Mouse (Mus musculus): ENCODE results near the gene Sorl1.

Gene Sorl1

DNA sequence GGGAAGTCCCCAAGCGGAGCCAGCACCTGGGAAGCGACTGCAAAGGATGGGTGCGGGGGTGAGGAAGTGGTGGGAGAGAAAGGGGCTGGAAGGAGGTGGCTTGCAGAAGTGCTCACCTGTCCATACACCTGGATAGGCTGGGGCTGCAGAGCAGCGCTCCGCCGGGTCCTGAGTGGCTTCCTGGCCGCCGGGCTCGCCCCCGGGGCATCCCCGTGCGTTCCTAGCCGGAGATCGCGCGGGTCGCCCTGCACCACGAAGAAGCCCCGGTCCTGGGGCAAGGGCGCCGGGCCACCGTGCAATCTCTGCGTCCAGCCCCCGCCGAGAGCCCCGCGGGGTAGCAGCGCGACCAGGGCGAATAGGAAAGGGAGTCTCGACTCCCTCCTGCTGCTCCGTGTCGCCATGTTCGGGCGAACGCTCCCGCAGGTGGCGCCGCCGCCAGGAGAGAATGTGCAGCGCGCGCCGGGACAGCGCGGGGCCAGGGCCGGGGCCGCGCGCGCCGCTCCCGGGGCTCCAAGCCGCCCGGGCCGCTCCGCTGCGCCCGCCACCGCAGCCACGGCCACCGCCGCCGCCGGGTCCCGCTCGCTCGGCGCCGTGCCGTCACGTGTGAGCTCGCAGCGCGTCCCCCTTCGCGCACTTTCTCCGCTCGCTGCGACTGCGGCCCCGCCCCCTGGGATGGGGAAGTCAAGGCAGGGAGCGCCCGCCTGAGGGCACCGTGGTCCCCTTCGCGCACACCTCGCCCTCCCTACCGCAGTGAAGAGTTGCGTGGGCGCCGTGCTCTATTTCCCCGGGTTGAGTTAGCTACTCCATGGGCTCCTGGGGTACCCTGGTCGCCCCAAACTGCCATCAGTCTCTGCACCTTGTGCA is at the start of gene Sorl1:
Sorl1 (minus strand) TSS at position 585 of the 864 bp plus-strand sequence.
- in situ Hi-C loops (cut with MboI; ENCODE audit: unreplicated experiment in 2 of 2): no loop called here

DNA sequence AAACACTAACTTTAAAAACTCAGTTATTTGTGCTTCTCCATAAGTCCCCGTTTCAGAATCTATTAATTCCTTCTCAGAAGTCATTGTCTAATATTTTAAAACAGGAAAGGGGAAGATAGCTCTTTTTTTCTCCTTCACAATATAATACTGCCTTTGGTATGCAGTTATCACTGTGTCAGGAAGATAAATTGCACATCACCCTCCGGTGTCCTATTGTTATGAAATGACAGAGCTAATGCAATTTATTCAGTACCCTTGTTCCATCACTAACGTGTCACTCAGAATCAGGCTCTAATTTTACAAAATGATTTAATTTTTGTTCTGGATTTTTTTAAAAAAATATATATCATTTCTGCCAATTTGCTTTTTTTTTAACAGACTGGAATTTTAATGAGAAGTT is 49.7 kb upstream of the Sorl1 start:
- in situ Hi-C loops (cut with MboI; ENCODE audit: unreplicated experiment in 2 of 2): no loop called here

DNA sequence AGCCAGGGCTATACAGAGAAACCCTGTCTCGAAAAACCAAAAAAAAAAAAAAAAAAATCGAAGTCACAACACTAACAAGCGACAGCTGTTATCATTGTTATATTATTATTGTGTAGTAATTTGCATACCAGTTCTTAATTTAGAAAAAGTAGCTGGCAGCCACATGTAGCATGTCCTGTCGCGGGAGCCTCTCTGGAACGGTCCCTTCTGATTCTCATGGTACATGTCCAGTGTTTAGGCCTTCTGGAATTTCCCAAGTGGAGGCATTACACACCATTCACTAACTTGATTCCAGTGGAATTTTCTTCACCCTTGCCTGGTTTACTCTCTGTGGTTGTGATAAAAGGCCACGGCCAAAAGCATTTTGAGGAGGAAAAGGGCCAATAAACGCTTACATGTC is 45.4 kb upstream of the Sorl1 start:
- in situ Hi-C loops (cut with MboI; ENCODE audit: unreplicated experiment in 2 of 2): no loop called here

DNA sequence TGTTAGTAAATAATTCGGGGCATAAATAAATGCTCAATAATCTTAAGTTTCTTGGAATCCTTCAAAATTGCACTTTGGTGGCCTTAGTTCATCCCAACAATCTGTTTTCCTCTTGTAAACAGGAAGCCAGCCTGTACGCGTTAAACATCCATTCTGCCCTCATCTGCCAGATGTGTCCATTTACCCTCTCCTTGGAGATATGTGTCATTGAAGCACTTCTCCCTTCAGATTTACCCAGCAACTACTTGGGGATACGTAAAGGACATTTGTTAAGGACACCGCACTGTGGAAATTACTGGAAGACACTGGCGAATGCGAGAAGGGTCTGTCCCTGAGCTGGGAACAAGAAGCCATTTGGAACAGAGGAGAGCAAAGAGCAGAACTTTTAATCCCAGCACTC is 44.9 kb upstream of the Sorl1 start:
- in situ Hi-C loops (cut with MboI; ENCODE audit: unreplicated experiment in 2 of 2): no loop called here

DNA sequence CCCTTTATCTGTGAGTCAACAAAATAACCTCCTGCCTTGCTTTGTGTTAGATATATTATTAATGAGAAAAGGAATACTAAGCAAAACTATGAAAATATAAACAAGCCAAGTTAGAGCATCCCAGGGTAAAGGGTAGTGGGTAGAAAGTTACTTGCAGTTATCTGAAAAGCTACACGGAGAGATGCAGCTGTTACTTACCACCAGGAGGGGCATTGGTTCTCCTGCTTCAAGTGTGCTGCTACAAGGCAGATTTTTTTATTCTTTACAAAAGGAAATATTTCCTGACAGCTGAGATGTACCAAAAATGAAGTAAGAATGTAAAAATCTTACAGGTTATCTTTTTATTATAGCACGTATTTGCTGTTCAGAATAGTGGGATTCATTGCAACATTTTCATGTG is 40.8 kb upstream of the Sorl1 start:
- in situ Hi-C loops (cut with MboI; ENCODE audit: unreplicated experiment in 2 of 2): no loop called here

DNA sequence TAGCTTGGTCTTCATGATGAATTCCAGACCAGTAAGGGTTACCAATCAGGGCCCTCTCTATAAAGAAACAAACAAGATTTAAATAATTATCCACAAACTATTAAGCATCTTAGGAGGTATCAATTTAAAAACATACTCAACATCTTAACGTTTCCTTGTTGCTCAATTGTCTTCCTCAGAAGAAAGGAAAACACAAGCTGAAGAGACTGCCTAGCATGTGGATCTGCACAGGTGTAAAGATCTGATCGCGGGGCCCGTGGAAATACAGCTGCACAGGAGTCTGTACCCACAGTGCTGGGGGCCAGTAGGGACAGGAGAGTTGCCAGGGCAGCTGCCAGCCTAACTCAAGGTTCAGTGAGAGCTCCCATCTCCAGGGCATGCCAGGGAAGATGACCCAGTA is 38.9 kb upstream of the Sorl1 start:
- in situ Hi-C loops (cut with MboI; ENCODE audit: unreplicated experiment in 2 of 2): no loop called here

DNA sequence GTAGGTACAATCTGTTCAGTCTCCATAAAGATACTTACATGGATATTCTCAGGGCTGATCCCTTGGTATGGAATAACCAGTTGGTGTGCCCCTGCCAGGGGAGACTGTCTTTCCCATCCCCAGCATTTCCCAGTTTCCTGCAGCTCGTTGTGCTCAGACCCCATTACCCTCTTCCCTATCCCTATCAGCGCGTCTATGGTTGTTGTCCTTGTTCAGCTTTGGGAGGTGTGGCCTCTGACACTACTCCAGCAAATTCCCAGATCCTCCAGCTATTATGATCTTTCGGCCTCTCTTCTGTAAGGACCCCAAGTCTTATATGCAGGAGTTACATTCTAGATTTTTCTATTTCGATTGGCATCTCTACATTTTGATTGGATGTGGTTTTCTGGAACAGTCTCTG is 35.3 kb upstream of the Sorl1 start:
- in situ Hi-C loops (cut with MboI; ENCODE audit: unreplicated experiment in 2 of 2): no loop called here

DNA sequence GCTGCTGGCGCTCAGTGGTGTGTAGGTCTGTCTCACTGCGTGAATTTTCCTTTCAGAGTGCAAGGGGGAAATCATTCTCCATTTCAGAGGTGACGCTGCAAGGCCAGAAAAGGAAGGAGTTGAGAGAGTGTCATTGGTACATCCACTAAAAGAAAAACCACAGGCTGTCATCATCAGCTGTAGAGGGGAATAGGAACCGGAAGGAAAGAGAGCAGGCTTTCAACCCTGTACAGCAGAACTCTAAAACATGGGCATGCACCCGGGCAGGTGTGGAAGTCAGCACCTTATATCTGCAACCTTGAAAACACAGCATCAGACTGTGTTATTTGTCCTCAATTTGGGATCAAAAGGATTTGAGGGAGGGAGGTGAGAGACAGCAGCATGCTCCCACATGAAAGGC is 34.6 kb upstream of the Sorl1 start:
- in situ Hi-C loops (cut with MboI; ENCODE audit: unreplicated experiment in 2 of 2): no loop called here

DNA sequence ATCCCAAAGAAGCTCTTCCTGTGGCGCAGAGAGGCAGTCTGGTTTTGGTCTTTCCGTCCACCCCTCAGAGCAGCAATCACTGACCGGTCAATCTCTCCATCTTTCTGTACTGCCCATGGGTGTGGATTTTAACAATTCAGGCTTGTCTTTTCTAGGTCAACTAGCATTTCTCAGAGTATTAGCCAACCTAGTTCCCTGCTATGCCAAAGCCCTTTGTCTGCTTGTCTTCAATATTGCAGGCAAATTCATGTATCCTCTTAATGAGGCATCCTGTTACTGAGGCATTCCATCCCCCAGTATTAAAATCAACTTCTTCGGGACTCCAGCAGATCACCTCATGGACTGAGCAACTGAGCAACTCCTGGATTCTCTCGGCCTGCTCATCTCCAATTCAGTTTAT is 33.9 kb upstream of the Sorl1 start:
- in situ Hi-C loops (cut with MboI; ENCODE audit: unreplicated experiment in 2 of 2): no loop called here

DNA sequence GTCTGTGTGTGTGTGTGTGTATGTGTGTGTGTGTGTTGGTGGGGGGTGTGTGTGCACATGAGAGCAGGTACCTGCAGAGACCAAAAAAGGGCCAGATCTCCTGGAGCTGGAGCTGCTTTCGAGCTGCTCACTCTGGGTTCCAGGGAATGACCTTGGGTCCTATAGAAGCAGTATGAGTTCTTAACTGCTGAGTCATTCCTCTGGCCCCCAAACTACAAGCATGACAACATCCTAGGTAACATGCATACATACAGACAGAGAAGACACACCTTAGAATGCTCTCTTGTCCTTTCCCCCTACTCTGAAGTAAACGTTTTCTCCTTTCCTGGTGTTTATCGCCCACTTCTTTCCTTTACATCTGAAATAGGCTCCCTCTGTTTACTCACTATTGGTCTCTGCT is 32.5 kb upstream of the Sorl1 start:
- in situ Hi-C loops (cut with MboI; ENCODE audit: unreplicated experiment in 2 of 2): no loop called here

DNA sequence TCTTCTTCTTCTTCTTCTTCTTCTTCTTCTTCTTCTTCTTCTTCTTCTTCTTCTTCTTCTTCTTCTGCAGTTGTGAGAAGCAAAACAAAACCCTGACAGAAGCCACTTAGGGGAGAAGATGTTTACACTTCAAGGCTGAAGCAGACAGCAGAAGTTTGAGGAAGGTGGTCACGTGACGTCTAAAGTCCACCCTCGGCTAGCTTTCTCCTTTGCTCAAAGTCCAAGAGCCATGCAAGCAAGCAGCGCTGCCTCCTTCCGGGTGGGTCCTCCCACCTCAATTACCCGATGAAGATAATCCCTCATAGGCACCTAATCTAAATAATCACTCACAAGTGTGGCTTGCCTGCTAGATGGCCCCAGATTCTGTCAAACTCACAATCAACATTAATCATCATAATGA is 30.6 kb upstream of the Sorl1 start:
- in situ Hi-C loops (cut with MboI; ENCODE audit: unreplicated experiment in 2 of 2): no loop called here

DNA sequence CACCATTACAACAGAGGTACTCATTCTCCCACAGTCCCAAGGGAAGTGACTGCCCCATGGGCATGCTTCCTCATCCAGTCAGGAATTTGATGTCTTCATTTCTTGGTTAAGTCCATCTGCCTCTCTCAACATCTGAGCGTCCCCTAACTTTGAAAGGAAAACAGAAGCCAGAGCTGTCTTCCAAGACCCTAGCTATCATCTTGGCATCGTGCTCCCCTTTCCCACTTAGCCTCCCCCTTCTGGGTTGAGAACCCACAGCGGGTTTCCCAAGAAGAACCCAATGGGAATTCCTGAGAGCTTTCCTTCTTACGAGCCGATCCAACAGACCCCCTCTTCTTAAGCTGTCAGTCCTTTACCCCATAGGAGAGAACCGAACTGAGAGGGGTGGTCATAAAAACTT is 24.7 kb upstream of the Sorl1 start:
- in situ Hi-C loops (cut with MboI; ENCODE audit: unreplicated experiment in 2 of 2): no loop called here

DNA sequence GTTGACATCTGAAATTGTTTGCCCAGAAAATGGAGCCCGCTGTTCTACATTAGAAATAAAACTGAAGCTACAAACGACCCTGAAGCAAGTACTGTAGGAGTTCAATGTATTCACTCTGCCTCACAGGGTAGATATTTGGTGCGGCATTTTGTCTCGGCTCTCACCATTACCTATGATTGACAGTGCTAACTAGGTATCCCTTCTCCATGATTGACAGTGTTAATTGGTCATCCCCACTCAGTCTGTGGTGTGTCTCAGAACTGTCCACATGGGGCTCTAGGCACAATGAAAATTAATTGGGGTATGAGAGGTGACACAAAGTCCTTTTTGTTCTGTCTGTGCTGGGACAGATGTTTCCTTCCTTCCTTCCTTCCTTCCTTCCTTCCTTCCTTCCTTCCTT is 23.9 kb upstream of the Sorl1 start:
- in situ Hi-C loops (cut with MboI; ENCODE audit: unreplicated experiment in 2 of 2): no loop called here

DNA sequence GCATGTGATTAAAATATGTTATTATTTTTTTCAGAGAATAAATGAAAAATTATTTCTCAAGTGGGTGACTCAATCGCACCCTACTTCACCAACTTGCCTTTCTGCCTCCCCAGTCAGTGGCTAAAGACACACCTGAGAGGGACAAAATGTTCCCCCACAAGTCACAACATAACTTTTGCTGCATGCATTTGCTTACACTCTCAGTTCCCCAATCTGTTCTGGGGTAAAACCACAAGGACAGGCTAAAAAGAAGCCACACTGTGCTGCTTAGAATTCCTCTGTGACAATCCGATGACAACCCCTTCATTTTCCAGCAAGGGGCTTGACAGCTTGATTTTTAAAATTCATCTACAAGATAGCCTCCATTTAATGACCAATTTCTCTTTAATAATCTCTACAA is 22.4 kb upstream of the Sorl1 start:
- in situ Hi-C loops (cut with MboI; ENCODE audit: unreplicated experiment in 2 of 2): no loop called here

DNA sequence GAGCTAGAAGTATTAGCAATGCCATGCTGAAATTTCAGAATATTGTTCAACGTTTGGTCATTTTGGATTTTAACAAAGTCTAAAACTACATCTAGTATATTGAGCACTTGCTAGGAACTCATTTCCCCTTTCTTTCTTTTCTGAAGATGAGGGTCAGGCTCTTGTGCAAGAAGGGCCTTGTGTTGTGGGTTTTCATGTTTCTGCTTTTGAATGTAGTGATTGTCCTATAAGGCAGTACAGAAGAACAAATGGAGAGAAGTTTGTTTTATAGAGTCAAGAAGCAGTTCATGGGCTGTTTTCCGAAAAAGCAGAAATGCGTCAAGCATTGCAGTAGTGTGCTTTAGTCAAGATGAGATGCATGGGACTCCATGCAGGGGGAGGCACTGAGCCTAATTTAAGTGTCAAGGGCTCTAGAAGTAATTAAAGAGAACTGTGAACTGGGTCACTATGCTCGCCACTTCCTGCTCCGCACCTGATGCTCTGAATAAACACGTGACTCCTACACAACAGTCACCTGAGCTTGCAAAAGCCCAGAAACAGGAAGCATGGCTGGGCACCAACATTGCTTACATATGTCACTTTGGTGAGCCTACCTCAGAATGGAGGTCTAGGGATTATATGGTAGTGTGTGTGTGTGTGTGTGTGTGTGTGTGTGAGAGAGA is 17.6 kb upstream of the Sorl1 start:
- in situ Hi-C loops (cut with MboI; ENCODE audit: unreplicated experiment in 2 of 2): no loop called here

DNA sequence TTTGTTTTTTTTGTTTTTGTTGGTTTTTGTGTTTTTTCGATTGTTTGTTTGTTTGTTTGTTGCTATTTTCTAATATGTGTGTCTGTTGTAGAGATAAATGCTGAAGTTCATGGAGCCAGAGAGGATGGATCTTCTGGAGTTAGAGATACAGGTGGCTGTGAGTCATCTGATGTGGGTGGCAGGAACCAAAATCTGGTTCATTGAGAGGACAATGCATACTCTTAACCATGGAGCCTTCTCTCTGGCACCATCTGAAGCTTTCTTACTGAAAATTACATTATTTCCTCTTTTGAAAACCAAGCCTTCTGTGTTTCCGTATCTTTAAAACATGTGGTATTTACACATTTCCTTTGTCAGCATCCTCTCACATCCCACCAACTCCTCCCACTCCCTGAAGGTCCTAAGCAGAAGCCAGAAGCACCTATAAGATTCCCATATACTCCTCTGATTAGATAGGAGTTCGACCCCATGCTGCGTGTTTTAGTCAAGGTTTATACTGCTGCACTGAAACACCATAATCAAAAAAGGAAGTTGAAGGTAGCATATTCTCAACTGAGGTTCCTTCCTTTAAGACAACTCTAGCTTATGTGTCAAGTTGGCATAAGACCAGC is 14.3 kb upstream of the Sorl1 start:
- in situ Hi-C loops (cut with MboI; ENCODE audit: unreplicated experiment in 2 of 2): no loop called here

DNA sequence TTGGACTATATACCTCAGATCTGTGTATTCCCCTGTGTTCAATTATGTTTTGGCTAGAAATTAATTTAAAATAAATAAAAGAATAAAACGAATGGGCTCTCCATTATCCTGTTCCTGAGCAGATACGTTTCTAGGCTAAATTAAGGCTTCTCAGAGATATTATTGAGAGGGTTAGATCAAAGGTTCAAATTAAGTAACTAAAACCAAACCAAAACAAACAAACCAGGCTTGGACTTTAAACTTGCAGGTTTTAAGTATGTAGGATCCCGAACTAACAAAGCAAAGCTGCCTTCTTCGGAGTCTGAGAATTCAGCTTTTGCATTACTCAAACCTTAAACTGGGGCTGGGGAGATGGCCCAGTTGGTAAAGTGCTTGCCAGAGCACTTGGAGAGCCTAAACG is 13.5 kb upstream of the Sorl1 start:
- in situ Hi-C loops (cut with MboI; ENCODE audit: unreplicated experiment in 2 of 2): no loop called here

DNA sequence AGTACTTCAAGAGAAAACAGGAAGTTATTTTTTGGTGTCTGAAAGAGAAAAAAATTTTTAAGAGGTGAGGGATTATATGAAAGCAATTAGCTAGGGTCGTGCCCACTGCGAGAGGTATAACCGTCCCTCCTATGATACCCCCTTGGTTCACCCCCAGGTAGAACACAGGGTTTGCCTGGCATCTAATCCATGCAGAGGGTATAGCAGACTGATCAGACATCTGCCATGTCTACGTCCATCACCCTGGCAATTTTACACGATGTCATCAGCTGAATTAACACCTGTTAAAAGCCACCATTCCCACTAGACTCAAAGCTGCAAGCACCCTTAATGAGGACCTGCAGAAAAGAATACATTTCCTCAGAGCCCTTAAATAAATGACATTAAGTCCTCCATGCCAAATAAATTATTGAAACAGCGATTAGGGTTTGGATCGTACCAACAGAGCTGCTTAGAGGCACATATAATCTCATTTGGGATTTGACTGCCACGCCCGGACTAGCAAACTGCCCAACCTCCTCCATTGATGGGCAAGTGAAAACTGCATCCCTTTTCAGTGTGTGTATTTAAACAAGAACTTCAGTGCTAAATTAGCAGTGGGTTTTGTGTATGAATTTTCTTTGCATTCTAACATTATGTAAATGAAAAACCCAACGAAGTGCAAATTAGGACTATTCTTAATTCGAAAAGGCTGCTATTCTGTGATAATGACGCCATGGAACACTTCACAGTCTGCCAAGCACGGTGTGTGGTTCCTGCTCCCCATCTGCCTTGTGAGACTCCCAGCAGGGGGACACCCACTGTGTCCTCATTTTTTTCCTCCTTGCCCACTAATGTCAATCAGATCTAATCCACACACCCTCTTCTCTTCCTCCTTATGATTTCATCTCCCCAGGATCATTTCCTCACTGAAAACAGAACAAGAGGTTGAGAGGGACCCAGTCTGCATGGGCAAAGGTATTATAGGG is 7.0 kb upstream of the Sorl1 start:
- in situ Hi-C loops (cut with MboI; ENCODE audit: unreplicated experiment in 2 of 2): no loop called here

DNA sequence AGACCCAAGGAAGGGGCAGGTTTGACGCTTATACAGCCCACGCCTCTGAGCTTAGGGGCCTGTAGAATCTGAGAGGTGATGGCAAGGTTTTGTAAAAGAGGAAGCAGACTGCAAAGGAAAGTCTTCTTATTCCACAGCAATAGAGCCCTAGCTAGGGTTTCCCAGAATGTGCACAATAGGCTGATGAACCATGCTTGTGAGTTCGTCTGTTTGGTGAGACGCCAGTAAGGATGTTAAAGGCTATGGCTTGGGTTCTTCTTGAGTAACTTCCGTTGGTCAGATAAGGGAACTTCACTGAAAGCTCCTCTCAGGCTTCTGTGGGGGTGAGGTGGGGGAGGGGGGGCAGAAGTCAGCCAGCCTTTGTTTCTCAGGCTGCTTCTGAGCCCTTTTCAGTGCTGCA is 3.9 kb upstream of the Sorl1 start:
- in situ Hi-C loops (cut with MboI; ENCODE audit: unreplicated experiment in 2 of 2): no loop called here

DNA sequence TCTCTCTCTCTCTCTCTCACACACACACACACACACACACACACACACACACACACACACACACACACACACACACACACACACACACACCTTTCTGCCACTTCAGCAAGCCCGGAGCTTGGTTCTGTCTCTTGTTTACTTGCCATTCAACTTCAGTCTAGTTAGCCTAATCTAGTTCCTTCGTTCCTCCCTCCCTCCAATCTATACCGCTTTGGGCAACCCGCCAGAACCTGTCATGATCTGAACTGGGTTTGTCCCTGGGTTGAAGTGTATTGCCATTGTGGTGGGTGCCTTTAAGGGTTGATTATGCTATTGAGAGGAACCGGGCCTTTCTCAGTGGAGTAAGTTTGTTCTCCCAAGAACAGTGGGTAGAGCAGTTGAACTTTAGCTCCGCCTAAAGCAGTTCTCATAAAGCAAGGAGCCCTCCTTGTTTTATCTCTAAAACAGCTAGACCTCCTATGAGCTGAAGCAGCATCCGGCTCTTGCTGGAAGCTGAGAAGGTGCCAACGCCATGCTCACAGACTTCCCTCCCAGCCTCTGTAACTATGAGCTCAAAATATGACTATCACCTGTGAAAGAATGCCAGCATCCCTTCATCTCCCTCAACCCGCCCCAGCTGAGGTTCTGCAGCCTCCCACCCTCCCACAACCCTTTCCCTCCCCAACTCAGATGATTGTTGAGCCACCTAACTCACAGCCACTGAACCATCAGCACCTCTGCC is 1.3 kb upstream of the Sorl1 start:
- in situ Hi-C loops (cut with MboI; ENCODE audit: unreplicated experiment in 2 of 2): no loop called here
